Mouse (Mus musculus): ENCODE data around the gene Map3k4. TPM values are rescaled to one million over a fixed set of nuclear protein-coding genes. Genes with fewer than 3 reads are reported as not detected.
A peak's percentile ranks its signal among the peaks of the same experiment; 100 is the strongest.

The Map3k4 gene
- total and polyA plus RNA-seq, 3 experiments, result 12.7 to 22.6 (median 20.9) TPM

DNA sequence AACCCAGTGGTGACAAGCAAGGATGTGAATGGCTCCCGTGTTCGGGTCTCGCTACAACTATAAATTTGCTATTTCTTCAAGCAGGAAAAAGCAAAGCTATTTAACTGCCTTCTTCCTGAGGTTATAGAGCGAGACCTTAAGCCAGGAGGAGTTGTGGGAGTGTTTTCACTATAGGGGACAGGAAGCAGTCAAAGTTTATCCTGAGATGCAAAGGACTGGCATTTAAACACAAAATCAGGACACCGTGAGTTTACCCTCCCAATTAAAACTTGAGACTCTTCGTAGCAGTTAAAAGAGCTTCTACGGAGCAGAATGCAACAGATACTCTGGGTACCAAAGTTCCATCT lies 1.0 kb downstream of the Map3k4 start:
- in situ Hi-C loops (cut with MboI; ENCODE audit: low pct_ligation_motif_present, low pct_unique_long_range_greater_than_20kb, low sequenced_read_pairs), result loop anchor here (5.0 kb wide), 1 partner anchor 45 kb away; no protein-coding TSS in a partner anchor
- no peak for DNase-seq (ENCODE audit: extremely low read depth)
- Histone ChIP-seq H3K9ac (ENCODE audit: insufficient read depth, low read depth) (peak overlapping the region; percentile 59), H3K4me1 (ENCODE audit: control insufficient read depth in 1 of 2, insufficient read depth in 2 of 2) (peaks cover 3 to 38% of the 10 kb centered on the region in 2 experiments), H3K27ac (ENCODE audit: insufficient read depth, low read depth) (no peak overlapping the region), H3K4me3 (replicated peaks in 1 of 3; ENCODE audit: low read depth in 2 of 3, low read length in 2 of 3, poor library complexity in 1 of 3) (peak overlapping the region; percentile 87 to 100 (median 97)), H3K79me2 (replicated peaks; ENCODE audit: control insufficient read depth, extremely low read depth, insufficient read depth, poor library complexity, severe bottlenecking) (no peaks in the 10 kb centered on the region), H3K9me3 (replicated peaks; ENCODE audit: low read length) (no peaks in the 10 kb centered on the region), H3K36me3 (replicated peaks in 1 of 2; ENCODE audit: control insufficient read depth in 1 of 2, insufficient read depth in 1 of 2, low read length in 1 of 2) (peaks cover 0 to 10% of the 10 kb centered on the region in 2 experiments), H3K4me2 (ENCODE audit: insufficient read depth, low read depth, poor library complexity, severe bottlenecking) (peak overlapping the region; percentile 91), H3K27me3 (replicated peaks) (no peaks in the 10 kb centered on the region)
- dilution Hi-C loops (cut with MboI; ENCODE audit: extremely low pct_ligation_motif_present, extremely low pct_unique_long_range_greater_than_20kb, low sequenced_read_pairs), result no loop called here
- TF ChIP-seq TCF12 (IDR thresholded peaks at IDR 0.05; ENCODE audit: low read depth, low read length) (no peak), UBTF (IDR thresholded peaks at IDR 0.05; ENCODE audit: low read depth, low read length) (no peak), USF1 (IDR thresholded peaks at IDR 0.05; ENCODE audit: low read depth, low read length) (no peak), HCFC1 (IDR thresholded peaks at IDR 0.05; ENCODE audit: low read depth, low read length) (no peak), MAFK (IDR thresholded peaks at IDR 0.05; ENCODE audit: insufficient replicate concordance, low read length) (no peak), GABPA (IDR thresholded peaks at IDR 0.05; ENCODE audit: insufficient replicate concordance, low read depth, low read length) (no peak), RCOR1 (conservative IDR thresholded peaks at IDR 0.05; ENCODE audit: low read depth, low read length) (no peak), ELF1 (IDR thresholded peaks at IDR 0.05; ENCODE audit: low read depth, low read length) (no peak), E2F4 (IDR thresholded peaks at IDR 0.05; ENCODE audit: insufficient replicate concordance, low read depth, low read length) (no peak), KAT2A (IDR thresholded peaks at IDR 0.05; ENCODE audit: insufficient replicate concordance, low read length) (no peak), NELFE (IDR thresholded peaks at IDR 0.05; ENCODE audit: low read depth, low read length) (no peak), ZMIZ1 (IDR thresholded peaks at IDR 0.05; ENCODE audit: low read depth, low read length) (no peak), ZKSCAN1 (IDR thresholded peaks at IDR 0.05; ENCODE audit: borderline replicate concordance, low read depth, low read length) (no peak), MAX (IDR thresholded peaks at IDR 0.05; ENCODE audit: low read length) (no peak), MXI1 (IDR thresholded peaks at IDR 0.05; ENCODE audit: low read depth, low read length) (no peak), CHD1 (IDR thresholded peaks at IDR 0.05; ENCODE audit: low read depth, low read length) (no peak), USF2 (conservative IDR thresholded peaks at IDR 0.05; ENCODE audit: low read depth, low read length) (no peak), CHD2 (IDR thresholded peaks at IDR 0.05; ENCODE audit: low read length) (no peak)

- dilution Hi-C loops (cut with MboI; ENCODE audit: extremely low pct_ligation_motif_present, extremely low pct_unique_long_range_greater_than_20kb, low sequenced_read_pairs), result no loop called here
- DNase-seq (ENCODE audit: extremely low read depth), result no peak
- H3K9ac ChIP-seq (ENCODE audit: insufficient read depth, low read depth), result no peak overlapping the region
- H3K9me3 ChIP-seq (replicated peaks; ENCODE audit: low read length), result no peaks in the 10 kb centered on the region
- TF ChIP-seq CHD2 (IDR thresholded peaks at IDR 0.05; ENCODE audit: low read length) (no peak), MEF2A (IDR thresholded peaks at IDR 0.05; ENCODE audit: borderline replicate concordance, low read depth, low read length) (no peak), RCOR1 (conservative IDR thresholded peaks at IDR 0.05; ENCODE audit: low read depth, low read length) (no peak), ZKSCAN1 (IDR thresholded peaks at IDR 0.05; ENCODE audit: borderline replicate concordance, low read depth, low read length) (no peak), CHD1 (IDR thresholded peaks at IDR 0.05; ENCODE audit: low read depth, low read length) (no peak), SMC3 (IDR thresholded peaks at IDR 0.05; ENCODE audit: low read depth, low read length) (no peak), IRF4 (IDR thresholded peaks at IDR 0.05; ENCODE audit: low read depth, low read length) (no peak), MAFK (IDR thresholded peaks at IDR 0.05; ENCODE audit: insufficient replicate concordance, low read length) (no peak), GABPA (IDR thresholded peaks at IDR 0.05; ENCODE audit: insufficient replicate concordance, low read depth, low read length) (no peak), TBP (conservative IDR thresholded peaks at IDR 0.05; ENCODE audit: low read depth, low read length) (no peak)
- peaks cover 0 to 10% of the 10 kb centered on the region in 2 experiments for H3K36me3 ChIP-seq (replicated peaks in 1 of 2; ENCODE audit: control insufficient read depth in 1 of 2, insufficient read depth in 1 of 2, low read length in 1 of 2)
- no peak overlapping the region for H3K4me3 ChIP-seq (replicated peaks in 1 of 3; ENCODE audit: low read depth in 2 of 3, low read length in 2 of 3, poor library complexity in 1 of 3)
- H3K27ac ChIP-seq (ENCODE audit: insufficient read depth, low read depth), result no peak overlapping the region
- no peaks in the 10 kb centered on the region for H3K27me3 ChIP-seq (replicated peaks)
- H3K4me2 ChIP-seq (ENCODE audit: insufficient read depth, low read depth, poor library complexity, severe bottlenecking), result no peak overlapping the region
- no peaks in the 10 kb centered on the region for H3K79me2 ChIP-seq (replicated peaks; ENCODE audit: control insufficient read depth, extremely low read depth, insufficient read depth, poor library complexity, severe bottlenecking)
- peaks cover 3 to 38% of the 10 kb centered on the region in 2 experiments for H3K4me1 ChIP-seq (ENCODE audit: control insufficient read depth in 1 of 2, insufficient read depth in 2 of 2)
- in situ Hi-C loops (cut with MboI; ENCODE audit: low pct_ligation_motif_present, low pct_unique_long_range_greater_than_20kb, low sequenced_read_pairs), result loop anchor here (5.0 kb wide), 1 partner anchor 46 kb away; no protein-coding TSS in a partner anchor
Observed at GRCm38 (mm10) chr17:12316251-12316650, 2.3 kb downstream of the Map3k4 start.
